Mouse (Mus musculus): ENCODE data around the gene BC035044.
"Not testable (repeated sequence)": the region's sequence is repeated elsewhere in the genome, so short reads cannot be mapped to it uniquely, and the experiment has no call there.

The BC035044 gene

DNA sequence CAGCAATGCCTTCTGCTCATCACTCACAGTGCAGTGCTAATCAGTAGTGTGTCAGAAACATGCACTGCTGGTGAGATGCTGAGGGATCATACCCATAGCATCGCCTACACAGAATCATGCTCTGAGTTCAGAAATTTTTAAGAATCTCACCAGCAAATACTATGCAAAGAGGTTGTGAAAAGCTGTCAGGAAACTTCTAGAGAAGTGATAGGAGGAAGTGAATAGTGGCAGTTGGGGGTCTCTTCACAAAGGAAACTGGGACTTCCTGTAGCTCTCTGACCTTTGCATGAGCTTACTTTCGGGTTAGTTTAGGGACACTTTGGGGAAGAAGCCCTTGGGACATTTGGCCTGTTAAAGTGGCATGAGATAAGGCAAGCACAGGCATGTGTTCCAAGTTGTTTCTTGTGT lies at the start of gene BC035044:
Gene BC035044, minus strand, starts transcription at position 179 of the 408 bp plus-strand sequence.
- DNase-seq (ENCODE audit: low read depth) = no peak

DNA sequence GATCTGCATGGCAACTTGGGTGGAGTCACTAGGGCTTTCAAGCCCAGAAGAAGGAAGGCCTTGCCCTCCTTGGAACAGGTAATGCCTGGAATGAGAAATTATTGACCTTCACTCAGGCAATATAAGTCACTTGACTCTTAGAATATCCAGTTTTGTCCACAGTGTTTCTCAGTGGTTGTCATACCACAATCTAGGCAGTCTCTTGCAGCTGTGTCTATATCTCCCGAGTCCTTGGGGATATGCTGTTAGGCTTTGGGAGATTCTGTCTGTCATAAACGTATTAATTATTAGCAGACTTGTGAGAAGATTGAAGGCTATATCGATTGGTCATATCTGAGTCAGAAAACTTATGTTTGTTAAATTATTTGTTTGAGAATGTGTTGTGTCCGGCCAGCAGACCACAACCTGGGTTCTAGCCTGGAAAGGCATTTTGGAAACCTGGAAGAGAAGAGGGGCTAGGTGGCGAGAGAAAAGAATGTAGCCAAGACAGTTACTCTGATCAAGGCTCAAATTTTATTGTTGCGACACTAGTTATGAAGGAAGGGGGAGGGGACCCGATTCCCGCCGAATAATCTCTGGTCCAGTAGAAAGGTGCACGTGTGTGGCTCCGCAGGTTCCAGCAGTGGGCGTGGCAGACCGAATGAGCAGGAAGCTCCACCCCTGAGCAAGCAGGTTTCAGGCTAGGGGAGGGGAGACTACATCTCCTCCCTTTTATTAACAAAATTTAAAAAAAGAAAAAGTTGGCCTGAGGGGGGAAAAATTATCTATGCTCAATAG lies 45.2 kb upstream of the BC035044 start:
- DNase-seq (ENCODE audit: low read depth) = not testable (repeated sequence)

DNA sequence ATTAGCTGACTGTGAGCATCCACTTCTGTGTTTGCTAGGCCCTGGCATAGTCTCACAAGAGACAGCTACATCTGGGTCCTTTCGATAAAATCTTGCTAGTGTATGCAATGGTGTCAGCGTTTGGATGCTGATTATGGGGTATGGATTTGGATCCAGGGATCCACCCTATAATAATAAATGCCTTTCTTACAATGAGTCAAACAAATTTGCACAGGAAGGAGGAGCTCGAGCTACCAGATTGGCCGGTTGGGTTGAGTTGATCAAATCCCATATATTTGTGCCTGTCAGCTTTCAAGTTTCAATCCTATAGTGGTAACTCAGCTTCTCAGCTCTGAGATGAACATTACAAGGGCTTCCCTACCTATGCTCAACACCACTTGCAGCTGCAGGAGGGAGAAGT lies 43.2 kb upstream of the BC035044 start, which contains the start of gene Clec2g:
Gene Clec2g, plus strand, starts transcription at position 301 of the 400 bp plus-strand sequence.
- DNase-seq (ENCODE audit: low read depth) = not testable (repeated sequence)

DNA sequence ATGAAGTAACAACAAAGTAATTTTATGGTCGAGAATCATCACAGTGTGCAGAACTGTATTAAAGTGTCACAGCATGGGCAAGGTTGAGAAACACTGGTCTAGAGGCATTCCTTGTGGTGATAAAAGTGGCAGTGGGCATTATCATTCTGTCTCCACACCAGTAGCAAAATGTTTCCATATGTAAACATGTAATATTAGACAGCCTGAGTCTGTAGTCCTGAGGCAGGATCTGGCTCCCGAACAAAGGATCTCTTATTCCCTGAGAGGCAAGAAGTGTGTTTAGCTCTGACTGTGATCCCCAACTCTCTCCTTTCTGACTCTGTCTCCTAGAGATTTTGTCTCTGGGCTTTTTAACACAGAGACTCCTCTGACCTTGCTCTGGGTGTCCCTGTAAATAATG lies 42.1 kb upstream of the BC035044 start:
- no peak for DNase-seq (ENCODE audit: low read depth)

DNA sequence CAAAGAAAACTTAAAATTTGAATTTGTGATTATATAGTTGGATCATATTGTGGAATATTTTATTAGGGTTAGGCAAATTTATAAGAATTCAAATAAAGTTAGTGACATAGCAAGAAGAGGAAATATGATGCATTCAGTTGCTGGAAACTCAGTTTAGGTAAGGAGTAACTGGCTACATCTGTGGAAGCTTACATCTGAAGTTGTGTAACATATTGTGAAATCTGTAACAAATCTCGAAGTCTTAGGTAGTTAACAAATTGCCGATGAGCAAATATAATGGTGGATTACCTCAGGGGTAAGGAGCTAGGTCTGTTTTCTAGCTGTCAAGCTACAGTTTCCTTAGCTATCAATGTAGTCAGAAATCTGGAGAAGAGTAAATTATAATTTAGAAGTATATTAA lies 26.4 kb upstream of the BC035044 start:
- no peak for DNase-seq (ENCODE audit: low read depth)

DNA sequence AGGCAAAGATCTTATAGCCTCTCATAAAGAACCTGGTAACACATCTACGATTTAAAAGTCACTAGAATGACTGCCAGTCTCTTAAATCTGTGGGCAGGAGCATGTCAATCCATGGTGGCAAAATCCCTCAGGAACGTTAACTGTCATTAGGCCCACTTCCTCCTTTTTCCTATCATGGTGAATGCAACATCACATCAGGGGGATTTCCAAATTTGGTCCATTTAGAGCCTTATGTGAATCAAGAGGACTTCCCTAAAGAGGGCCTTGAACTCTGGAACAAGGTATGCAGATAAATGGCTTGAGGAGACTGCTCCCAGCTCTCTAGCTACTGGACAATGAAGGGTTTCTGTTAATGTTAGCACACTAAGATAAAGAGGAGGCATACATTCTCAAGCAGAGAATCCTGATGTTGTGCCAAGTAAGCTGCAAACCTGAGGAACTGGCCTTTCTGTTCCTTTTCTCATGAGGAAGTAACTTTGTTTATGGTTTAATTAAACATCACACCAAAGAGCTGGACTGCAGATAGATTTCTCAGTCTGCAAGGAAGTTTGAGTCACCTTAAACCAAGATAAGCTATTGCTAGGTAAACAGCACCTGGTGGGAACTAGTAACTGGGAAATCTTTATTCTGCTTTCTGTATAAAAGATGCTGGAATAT lies 22.8 kb upstream of the BC035044 start:
- no peak for DNase-seq (ENCODE audit: low read depth)

DNA sequence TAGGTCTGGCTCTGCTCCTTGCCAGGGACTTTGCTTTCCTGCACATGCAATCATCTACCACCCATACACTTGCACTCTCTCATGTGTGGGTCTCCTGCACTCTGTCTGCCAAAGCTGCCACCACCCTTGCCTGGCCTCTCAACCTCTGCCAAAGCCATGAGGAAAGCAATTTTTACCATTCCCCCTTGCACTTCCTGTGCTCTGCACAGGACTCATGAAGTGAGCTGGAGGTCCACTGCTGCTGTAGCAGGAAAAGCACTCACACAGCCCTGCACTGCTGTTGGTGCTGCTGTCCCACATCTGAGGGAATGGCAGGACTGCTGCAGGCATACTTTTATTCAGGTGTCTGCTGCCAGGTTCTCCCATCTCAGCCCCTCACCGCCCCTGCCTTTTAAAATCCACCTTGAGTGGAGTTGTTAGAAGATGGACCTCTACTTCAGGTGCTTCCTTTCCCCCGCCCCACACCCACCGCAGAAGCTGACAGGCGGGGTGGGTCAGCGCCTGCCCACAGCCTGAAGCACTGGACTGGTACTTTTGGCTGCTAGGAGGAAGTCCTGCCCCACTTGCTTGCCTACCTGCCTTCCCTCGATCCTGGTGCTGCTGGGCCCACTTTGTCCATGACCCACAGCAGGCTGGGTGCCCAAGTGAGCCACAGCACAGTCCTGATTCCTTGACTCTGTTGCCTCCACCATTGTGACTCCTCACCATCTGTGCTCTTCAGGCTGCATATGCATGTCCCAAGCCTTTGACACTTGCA lies 10.0 kb upstream of the BC035044 start:
- not testable (repeated sequence) for DNase-seq (ENCODE audit: low read depth)

DNA sequence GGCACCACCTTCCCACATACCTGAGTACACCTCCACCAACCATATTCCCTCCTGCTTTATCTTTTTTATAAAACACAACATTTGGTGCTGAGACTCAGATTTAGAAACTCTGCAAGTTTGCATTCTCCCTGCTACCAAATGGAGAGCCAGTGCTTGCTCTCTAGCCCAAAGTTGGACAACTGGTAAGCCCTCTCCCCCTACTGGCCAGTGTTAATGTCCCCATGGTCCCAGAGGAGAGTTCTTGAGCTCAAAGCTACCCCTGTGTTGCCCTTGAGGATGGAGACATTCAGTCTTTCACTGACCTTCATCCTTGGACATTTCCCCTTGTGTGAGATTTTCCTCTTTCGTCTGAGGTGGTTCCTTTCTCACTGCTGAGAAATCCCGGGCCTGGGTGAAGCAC lies 9.1 kb upstream of the BC035044 start:
- no peak for DNase-seq (ENCODE audit: low read depth)

DNA sequence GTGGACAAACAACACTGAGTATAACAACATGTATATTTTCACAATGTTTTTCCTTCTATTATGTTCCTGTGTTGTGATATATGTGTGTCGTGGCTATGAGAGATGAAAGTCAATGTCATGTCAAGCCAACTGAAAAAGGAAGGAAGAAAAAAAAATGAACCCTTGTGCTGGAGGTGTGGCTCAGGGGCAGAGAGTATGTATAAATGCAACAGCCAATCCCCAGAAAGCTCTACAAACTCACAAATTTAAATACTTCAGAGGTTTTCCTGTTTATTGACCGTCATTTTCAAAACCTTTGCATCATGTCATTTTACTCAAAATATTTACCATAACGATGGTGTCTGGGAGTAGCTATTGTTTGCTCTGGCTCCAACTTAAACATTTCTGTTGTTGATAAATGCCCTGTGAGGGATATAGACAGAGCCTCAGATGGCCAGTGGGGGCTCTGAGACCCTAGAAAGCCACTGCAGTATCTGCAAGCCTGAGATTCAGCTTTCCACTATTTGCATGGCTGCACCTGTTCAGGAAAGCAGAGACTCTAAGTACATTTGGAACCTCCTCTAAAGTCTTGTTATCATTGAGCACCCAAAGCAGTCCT lies 4.6 kb upstream of the BC035044 start:
- no peak for DNase-seq (ENCODE audit: low read depth)

DNA sequence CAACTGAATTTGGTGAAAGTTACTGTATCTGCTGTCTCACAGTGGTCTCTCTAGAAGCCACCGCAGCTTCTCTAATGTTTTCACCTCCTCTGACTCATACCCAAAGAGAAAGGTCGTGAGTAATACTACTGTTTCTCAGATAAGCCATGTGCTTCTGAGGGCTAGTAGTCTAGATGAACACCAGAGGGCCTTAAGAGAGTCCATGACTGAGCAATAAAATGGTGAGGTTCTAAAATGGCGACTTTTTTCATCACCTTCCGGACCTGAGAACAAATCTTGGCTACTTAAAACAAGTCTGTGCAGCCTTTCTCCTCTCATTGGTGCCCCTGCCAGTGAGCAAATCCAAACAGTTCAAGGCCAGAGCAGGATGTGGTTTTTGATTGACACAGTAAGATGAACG lies 2.1 kb downstream of the BC035044 start:
- DNase-seq (ENCODE audit: low read depth) = peak; percentile 53

DNA sequence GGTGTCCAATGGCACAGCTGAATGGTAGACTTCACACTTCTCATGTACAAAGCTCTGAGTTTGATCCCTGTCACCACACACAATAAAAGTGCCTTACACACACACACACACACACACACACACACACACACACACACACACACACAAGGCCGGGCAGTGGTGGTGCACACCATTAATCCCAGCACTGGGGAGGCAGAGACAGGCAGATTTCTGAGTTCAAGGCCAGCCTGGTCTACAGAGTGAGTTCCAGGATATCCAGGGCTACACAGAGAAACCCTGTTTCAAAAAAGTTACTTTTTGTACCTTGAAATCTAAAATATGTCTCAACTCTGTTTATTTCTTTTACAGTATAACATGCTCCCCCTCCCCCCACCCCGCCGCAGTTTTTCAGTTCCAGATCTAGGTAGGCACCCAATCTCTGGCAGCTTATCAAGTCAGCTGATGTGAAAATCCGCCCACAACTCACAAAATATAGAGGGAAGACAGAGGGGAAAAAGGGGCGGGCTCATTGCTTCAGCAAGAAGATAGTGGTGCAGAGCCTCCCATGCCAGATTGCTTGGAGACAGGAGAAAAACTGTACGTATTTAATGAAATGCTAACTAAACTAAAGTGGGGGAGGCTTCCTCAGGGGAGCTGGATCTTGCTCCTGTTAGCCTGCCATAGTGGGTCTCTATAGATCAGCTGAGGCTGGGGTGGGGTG lies 3.7 kb downstream of the BC035044 start, which contains the start of gene Clec2i:
Gene Clec2i, plus strand, starts transcription at position 498 of the 700 bp plus-strand sequence.
- not testable (repeated sequence) for DNase-seq (ENCODE audit: low read depth)

DNA sequence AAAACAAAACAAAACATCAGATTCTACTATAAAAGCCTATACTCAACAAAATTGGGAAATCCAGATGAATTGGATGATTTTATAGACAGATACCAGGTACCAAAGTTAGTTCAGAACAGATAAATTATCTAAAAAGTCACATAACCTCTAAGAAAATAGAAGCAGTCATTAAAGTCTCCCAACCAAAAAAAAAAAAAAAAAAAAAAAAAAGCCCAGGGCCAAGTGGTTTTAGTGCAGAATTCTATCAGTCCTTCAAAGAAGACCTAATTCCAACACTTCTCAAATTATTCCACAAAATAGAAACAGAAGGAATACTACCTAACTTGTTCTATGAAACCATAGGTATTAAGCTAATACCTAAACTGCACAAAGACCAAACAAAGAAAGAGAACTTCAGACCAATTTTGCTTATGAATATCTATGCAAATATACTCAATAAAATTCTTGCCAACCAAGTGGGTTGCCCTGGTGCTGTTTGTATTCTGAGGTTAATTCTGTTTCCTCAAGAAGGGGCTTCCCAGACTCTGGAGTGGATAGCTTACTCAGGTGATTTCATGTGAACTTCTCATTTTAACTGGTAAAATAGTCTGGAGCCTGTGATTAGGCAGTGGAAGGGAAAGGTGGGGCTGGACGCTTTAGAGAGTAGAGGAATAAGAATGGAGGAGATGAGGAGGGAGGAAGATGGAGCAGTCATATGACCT lies 18.9 kb downstream of the BC035044 start:
- DNase-seq (ENCODE audit: low read depth) = no peak

DNA sequence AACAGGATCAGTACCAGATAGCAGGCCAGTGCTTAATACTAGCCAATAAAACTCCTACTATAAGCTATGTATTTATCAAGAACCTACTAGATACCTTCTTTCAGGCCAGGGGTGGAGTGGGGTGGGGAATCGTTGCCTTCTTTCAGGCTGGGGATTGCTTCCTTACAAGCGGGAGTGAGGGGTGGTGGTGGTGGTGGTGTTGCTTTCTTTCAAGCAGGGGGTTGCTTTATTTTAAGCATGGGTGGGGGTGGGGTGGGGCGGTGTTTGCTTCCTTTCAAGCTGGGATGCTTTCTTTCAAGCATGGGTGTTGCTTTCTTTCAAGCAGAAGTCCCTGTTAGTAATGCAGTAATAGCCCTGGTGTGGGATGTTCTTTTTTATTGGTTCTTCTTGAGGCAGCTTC lies 22.1 kb downstream of the BC035044 start:
- DNase-seq (ENCODE audit: low read depth) = no peak

DNA sequence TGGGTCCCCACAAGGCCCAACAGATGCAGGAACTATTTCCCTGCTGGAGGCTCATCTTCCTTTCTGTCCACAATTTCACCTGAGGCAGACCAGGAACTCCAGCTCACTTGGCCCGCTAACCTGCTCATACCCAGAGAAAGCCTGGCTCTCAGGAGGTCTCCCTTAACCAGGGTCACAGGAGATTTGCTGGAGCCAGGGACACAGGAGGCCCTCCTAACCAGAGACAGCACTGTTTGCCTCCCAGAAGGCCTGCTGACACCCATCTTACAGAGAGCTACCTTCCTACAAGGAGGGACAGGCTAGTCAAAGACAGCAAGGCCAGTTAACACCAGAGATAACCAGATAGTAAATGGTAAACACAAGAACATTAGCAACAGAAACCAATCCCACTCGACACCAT lies 33.0 kb downstream of the BC035044 start:
- no peak for DNase-seq (ENCODE audit: low read depth)

DNA sequence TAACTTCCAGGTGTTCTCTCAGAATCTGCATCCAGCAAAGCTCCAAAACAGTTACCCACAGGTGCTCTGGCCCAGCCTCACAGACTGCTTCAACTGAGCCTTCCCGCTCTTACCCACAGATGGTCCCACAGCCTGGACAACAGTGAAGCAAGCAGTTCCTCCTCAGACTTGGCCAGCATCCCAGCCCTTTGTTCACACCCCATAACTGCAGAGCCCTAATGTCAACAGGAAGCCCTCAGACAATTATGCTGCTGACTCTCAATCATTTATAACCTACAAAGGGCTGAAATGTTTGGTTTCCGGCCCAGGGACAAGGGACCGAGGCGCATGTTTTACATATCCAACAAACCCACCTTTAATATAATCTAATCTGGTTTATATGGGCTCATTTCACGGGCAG lies 34.7 kb downstream of the BC035044 start:
- DNase-seq (ENCODE audit: low read depth) = no peak

DNA sequence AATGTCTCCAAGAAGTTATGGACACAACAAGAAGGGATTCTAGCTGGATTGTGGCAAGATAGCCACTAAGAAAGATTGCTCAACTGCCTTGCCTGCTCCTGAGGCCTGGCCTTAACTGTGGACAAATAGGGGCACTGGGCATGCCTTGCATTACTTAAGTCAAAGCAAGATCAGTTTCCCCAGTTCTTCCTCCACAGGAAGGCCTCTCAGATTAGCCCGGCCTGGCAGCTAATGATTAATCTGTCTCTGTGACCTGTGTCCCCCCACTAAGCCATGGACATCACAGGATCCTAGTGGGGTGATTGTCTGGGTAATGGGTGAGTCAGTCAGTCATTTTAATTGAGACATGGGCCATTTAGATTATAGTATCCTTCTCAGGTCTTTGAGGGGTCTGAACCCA lies 35.4 kb downstream of the BC035044 start:
- DNase-seq (ENCODE audit: low read depth) = no peak

DNA sequence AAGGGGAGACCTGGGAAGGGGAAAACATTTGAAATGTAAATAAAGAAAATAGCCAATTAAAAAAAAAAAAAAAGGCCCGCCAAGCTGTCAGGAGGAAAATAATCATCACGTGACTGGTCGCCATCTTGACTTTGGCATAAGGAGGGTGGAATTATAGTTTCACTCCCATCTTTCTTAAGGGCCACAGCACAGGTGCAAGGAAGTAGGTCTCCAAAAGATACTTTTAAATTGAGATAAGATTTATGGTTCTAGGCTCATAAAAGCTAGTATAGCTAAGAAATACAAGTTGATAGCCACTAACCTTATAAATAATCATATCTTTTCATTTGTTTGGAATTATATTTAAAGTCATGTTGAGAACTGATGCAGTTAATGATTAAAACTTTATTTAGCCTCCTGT lies 36.0 kb downstream of the BC035044 start:
- no peak for DNase-seq (ENCODE audit: low read depth)

DNA sequence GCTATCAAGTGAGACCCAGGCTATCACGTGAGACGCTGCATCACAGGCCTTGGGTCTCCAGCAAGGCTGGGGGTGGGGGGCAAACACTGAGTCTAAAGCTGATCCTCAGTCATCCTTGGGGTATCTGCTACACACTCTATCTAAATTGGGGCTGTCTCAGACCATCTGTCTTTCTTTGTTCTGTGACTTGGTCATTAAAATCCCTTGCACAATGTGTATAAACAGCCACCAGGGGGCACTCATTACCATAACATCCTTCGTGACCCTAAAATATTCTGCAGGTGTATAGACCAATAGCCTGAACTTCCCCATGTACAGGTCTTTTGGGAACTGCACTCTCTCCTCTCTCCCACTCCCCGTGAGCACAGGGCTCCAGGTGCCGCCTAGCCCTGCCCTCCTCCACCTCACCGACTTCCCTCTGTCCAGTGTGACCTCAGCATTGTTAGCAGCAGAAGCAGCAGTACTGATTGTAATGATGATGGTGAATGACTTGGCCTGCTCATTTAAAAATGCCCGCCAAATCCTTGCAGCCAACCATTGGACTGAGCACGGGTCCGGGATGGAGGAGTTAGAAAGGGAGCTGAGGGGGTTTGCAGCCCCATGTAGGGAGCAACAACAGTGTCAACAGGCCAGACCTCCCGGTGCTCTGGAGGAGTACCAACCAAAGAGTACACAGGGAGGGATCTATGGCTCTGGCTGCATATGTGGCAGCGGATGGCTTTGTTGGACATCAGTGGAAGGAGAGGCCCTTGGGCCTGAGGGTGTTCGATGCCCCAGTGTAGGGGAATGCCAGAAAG lies 36.7 kb downstream of the BC035044 start:
- no peak for DNase-seq (ENCODE audit: low read depth)

DNA sequence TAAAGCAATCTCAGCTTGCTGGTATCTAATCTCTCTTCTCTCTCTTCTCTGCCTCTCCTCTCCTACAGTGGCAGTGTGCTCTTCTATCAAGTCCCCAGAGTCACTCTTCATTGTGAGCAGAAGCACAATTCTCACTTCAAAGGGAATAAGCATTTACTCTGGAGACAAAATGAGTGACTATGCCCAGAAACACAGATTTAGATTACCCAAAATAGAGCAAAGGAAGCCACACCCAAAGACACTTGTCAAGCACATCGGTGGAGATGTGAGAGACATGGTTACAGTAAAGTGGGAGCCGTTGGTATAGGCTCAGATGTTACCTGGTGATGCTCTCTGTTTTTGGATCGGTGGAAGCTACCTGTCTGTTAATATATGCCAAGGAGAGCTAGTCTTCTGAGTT lies 38.2 kb downstream of the BC035044 start:
- no peak for DNase-seq (ENCODE audit: low read depth)

DNA sequence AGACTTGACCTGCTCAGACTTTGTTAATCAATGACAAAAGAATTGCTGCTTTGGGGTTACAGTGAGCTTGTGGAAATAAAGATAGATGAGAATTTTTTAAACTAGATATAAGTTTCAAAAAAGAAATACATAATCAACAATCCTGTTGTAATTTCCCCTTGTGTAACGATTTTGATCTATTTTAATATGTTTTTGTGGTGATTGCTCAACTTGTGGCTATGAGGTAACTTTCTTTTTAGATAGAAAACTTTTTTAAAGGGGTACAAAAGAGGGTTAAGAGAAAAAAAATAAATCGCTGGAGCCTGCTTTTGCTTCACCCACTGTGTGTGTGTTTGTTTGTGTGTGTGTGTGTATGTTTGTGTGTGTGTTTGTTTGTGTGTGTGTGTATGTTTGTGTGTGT lies 39.8 kb downstream of the BC035044 start:
- no peak for DNase-seq (ENCODE audit: low read depth)
